Mouse (Mus musculus) kidney, embryonic 14.5 days (tissue): ENCODE measurements at regions not wholly inside any gene's neighbourhood (a gene's known extent, or its start where the extent isn't known, plus 50 kb on each side); places are given as distances from the start of the nearest gene placed in this dataset.
A peak's percentile ranks its signal among the peaks of the same experiment; 100 is the strongest.

ENCODE experiments used
- ATAC-seq: fragments of 200-750 bp; cut with Nextera tagmentation; 2 replicates; pipeline ENCODE4 v1.8.0; 2017; ENCODE audit warnings: moderate number of reproducible peaks, mild to moderate bottlenecking, moderate TSS enrichment, moderate library complexity; ENCODE audit not compliant: low FRiP score, low TSS enrichment
- H3K27ac ChIP-seq: fragments of 300-500 bp; sonication (generic); 2 replicates; pipeline ENCODE4 v1.5.1; 2014; ENCODE audit warnings: low read depth, mild to moderate bottlenecking, low read length, moderate library complexity, mixed read lengths
- H3K27me3 ChIP-seq: fragments of 300-500 bp; sonication (generic); 2 replicates; pipeline ENCODE4 v1.6.1; 2014; ENCODE audit warnings: mild to moderate bottlenecking, low read length; ENCODE audit not compliant: control insufficient read depth, insufficient read depth
- H3K36me3 ChIP-seq: fragments of 300-500 bp; sonication (generic); 2 replicates; pipeline ENCODE4 v1.6.1; 2014; ENCODE audit warnings: low read length, mixed read lengths; ENCODE audit not compliant: control insufficient read depth, insufficient read depth
- H3K4me1 ChIP-seq: fragments of 300-500 bp; sonication (generic); 2 replicates; pipeline ENCODE4 v1.6.1; 2014; ENCODE audit warnings: low read length, mixed read lengths; ENCODE audit not compliant: control insufficient read depth, insufficient read depth
- H3K4me2 ChIP-seq: fragments of 300-500 bp; sonication (generic); replicated peaks from 2 replicates; pipeline ENCODE4 v1.6.1; 2014; ENCODE audit warnings: low read depth, mild to moderate bottlenecking, low read length
- H3K4me3 ChIP-seq: fragments of 300-500 bp; sonication (generic); 2 replicates; pipeline ENCODE4 v1.5.1; 2014; ENCODE audit warnings: mild to moderate bottlenecking, low read length
- H3K9ac ChIP-seq: fragments of 300-500 bp; sonication (generic); 2 replicates; pipeline ENCODE4 v1.6.1; 2014; ENCODE audit warnings: low read depth, mild to moderate bottlenecking, low read length, moderate library complexity
- H3K9me3 ChIP-seq: fragments of 300-500 bp; sonication (generic); 2 replicates; pipeline ENCODE4 v1.6.1; 2016; ENCODE audit warnings: low read length; ENCODE audit not compliant: control insufficient read depth
- WGBS: fragments of 180-500 bp; shearing (Covaris S2); extraction: QIAGEN DNeasy Blood & Tissue Kit; methylation state at CpG from one replicate; pipeline ENCODE4 v1.1.7; 2014; 5-methylcytosine and 5-hydroxymethylcytosine counted together

- Histone ChIP-seq H3K4me3 (no peak overlapping the region), H3K4me2 (peak overlapping the region; percentile 21; the same call in 1 of the 2 replicates), H3K9ac (0 out of 2 replicates have a peak overlapping the region, but pooled peaks have one; percentile 18), H3K27me3 (no peaks in the 10 kb centered on the region), H3K36me3 (no peaks in the 10 kb centered on the region), H3K27ac (peak overlapping the region; percentile 80), H3K9me3 (no peaks in the 10 kb centered on the region), H3K4me1 (peaks cover 30% of the 10 kb centered on the region)
- peak; percentile 32; the same call in 1 of the 2 replicates for ATAC-seq
- WGBS, result 48% methylated on average over 6 of the region's 6 CpGs
Observed at GRCm38 (mm10) chr14:76765094-76765504, 208.4 kb upstream of the Serp2 start.

DNA sequence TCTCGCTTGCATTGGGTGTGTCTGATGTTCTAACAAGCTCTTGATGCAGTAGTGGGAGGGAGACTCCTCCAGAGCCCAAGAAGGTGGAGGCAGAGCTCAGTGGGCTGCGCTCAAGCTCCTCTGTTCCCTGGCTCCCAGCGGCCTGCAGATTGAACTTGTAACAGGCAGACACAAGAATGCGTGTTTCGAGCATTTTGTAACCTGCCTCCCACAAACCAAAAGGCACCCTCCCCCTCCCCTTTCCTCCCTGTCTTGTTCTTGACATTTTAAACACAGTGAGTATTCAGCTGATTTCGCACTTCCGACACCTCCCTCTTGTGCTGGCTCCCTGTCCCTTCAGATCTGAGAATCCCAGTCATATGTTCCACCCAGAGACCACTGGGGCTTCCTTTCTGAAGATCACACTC lies 207.7 kb upstream of the Serp2 start:
- WGBS, result 18% methylated on average over 7 of the region's 7 CpGs
- Histone ChIP-seq H3K9me3 (no peaks in the 10 kb centered on the region), H3K36me3 (no peaks in the 10 kb centered on the region), H3K4me1 (peaks cover 30% of the 10 kb centered on the region), H3K9ac (peak overlapping the region; percentile 18; the same call in 1 of the 2 replicates), H3K27ac (peak overlapping the region; percentile 80), H3K27me3 (no peaks in the 10 kb centered on the region), H3K4me2 (peak overlapping the region; percentile 21), H3K4me3 (no peak overlapping the region; the same call in 1 of the 2 replicates)
- ATAC-seq, result peak; percentile 56; the same call in 1 of the 2 replicates

DNA sequence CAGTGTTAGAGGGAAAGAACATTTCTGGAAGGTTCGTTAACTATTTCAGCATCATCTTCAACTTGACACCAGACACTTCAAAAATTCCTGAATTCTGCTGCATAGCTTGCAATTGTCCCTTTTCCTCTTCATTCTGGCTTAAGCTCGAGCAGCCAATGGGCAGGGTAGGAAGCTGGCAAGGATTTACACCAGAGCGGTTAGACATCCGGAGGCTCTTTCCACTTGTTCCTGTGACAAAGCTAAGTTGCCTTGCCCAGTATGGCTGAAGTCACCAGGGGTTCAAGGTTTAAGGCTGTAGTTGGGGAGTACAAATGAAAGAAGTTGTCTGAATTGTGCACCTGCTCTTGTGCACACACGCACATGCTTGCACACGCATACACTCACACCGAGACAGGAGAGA lies 206.8 kb upstream of the Serp2 start:
- no peaks in the 10 kb centered on the region for H3K27me3 ChIP-seq
- no peak overlapping the region for H3K4me2 ChIP-seq
- no peaks in the 10 kb centered on the region for H3K9me3 ChIP-seq
- no peak overlapping the region for H3K9ac ChIP-seq
- ATAC-seq, result no peak
- H3K36me3 ChIP-seq, result no peaks in the 10 kb centered on the region
- H3K27ac ChIP-seq, result no peak overlapping the region
- no peak overlapping the region for H3K4me3 ChIP-seq
- 86% methylated on average over 7 of the region's 7 CpGs for WGBS
- peaks cover 30% of the 10 kb centered on the region for H3K4me1 ChIP-seq

- WGBS, result 63% methylated on average over 10 of the region's 10 CpGs
- Histone ChIP-seq H3K4me1 (peaks cover 30% of the 10 kb centered on the region), H3K9me3 (no peaks in the 10 kb centered on the region), H3K27me3 (no peaks in the 10 kb centered on the region), H3K4me2 (no peak overlapping the region), H3K9ac (no peak overlapping the region), H3K4me3 (no peak overlapping the region), H3K36me3 (no peaks in the 10 kb centered on the region), H3K27ac (no peak overlapping the region)
- no peak for ATAC-seq
Observed at GRCm38 (mm10) chr14:76762777-76763176, 206.1 kb upstream of the Serp2 start.

- WGBS, result 96% methylated on average over 11 of the region's 11 CpGs
Observed at GRCm38 (mm10) chr14:76761691-76762090, 205.0 kb upstream of the Serp2 start.

GRCm38 (mm10) chr14:76761274-76761673 lies 204.6 kb upstream of the Serp2 start:
- no peak for ATAC-seq
- WGBS, result 87% methylated on average over 4 of the region's 4 CpGs
- no peaks in the 10 kb centered on the region for H3K27me3 ChIP-seq
- H3K27ac ChIP-seq, result no peak overlapping the region
- no peak overlapping the region for H3K9ac ChIP-seq
- H3K4me3 ChIP-seq, result no peak overlapping the region
- H3K36me3 ChIP-seq, result no peaks in the 10 kb centered on the region
- H3K4me1 ChIP-seq, result peaks cover 26% of the 10 kb centered on the region
- no peaks in the 10 kb centered on the region for H3K9me3 ChIP-seq
- no peak overlapping the region for H3K4me2 ChIP-seq

More at GRCm38 (mm10) chr14:76761691-76762090, 205.0 kb upstream of the Serp2 start:
- no peak overlapping the region for H3K27ac ChIP-seq
- H3K36me3 ChIP-seq, result no peaks in the 10 kb centered on the region
- no peak overlapping the region for H3K4me2 ChIP-seq
- peaks cover 29% of the 10 kb centered on the region for H3K4me1 ChIP-seq
- no peak for ATAC-seq
- no peak overlapping the region for H3K9ac ChIP-seq
- no peak overlapping the region for H3K4me3 ChIP-seq
- no peaks in the 10 kb centered on the region for H3K9me3 ChIP-seq
- no peaks in the 10 kb centered on the region for H3K27me3 ChIP-seq

- Histone ChIP-seq H3K4me2 (no peak overlapping the region), H3K9me3 (no peaks in the 10 kb centered on the region), H3K36me3 (no peaks in the 10 kb centered on the region), H3K4me1 (peaks cover 26% of the 10 kb centered on the region), H3K27ac (no peak overlapping the region), H3K9ac (no peak overlapping the region), H3K4me3 (no peak overlapping the region), H3K27me3 (no peaks in the 10 kb centered on the region)
- ATAC-seq, result no peak
- WGBS, result 78% methylated on average over 13 of the region's 13 CpGs
Observed at GRCm38 (mm10) chr14:76760509-76761023, 203.9 kb upstream of the Serp2 start.

DNA sequence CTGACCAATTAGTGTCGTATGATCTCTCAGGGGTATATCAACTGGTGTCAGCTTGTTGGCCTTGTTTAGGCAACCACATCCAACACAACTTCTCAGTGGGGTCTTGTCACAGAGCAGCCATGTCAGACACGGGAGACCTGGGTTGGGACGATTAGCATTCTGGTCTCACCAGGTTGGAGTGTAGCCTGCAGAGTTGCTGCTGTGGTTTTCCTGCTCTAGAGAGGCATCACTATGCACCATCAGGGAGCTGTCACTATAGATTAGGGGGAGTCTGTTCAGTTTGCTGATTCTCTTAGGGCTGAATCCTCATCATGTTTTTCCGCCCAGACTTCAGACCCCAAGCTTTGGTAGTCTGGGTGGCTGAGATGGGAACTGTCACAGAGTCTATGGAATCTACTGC lies 202.7 kb upstream of the Serp2 start:
- H3K4me2 ChIP-seq, result no peak overlapping the region
- no peak overlapping the region for H3K27ac ChIP-seq
- 88% methylated on average over 4 of the region's 4 CpGs for WGBS
- H3K9me3 ChIP-seq, result no peaks in the 10 kb centered on the region
- no peaks in the 10 kb centered on the region for H3K27me3 ChIP-seq
- H3K9ac ChIP-seq, result no peak overlapping the region
- no peak for ATAC-seq
- H3K36me3 ChIP-seq, result no peaks in the 10 kb centered on the region
- H3K4me1 ChIP-seq, result peaks cover 14% of the 10 kb centered on the region
- H3K4me3 ChIP-seq, result no peak overlapping the region

GRCm38 (mm10) chr14:76758589-76758988 lies 201.9 kb upstream of the Serp2 start:
- Histone ChIP-seq H3K4me1 (peaks cover 7% of the 10 kb centered on the region; the same call in 1 of the 2 replicates), H3K4me2 (no peak overlapping the region), H3K4me3 (no peak overlapping the region), H3K36me3 (no peaks in the 10 kb centered on the region), H3K27me3 (no peaks in the 10 kb centered on the region), H3K27ac (no peak overlapping the region), H3K9ac (no peak overlapping the region), H3K9me3 (no peaks in the 10 kb centered on the region)
- WGBS, result 92% methylated on average over 1 of the region's 1 CpGs
- no peak for ATAC-seq
